Mouse (Mus musculus) intestine, embryonic 14.5 days (tissue): ENCODE results near the gene Renbp. TPM values are rescaled to one million over a fixed set of nuclear protein-coding genes. Genes with fewer than 3 reads are reported as not detected.

Source experiments
- ATAC-seq: fragments of 200-750 bp; cut with Nextera tagmentation; replicated peaks from 2 replicates; pipeline ENCODE4 v1.8.0; 2017; ENCODE audit warnings: low read depth, moderate number of reproducible peaks, moderate TSS enrichment, moderate library complexity; ENCODE audit not compliant: low FRiP score, low TSS enrichment
- DNase-seq: peaks from one replicate; pipeline ENCODE4 v3.0.0-alpha.2; 2018; ENCODE audit warnings: low spot score
- H3K27ac ChIP-seq: fragments of 300-500 bp; sonication (generic); 2 replicates; pipeline ENCODE4 v1.5.1; 2014; ENCODE audit warnings: low read depth, mild to moderate bottlenecking, control low read depth
- H3K27me3 ChIP-seq: fragments of 300-500 bp; sonication (generic); replicated peaks from 2 replicates; pipeline ENCODE4 v1.6.1; 2014; ENCODE audit warnings: low read length, control low read depth; ENCODE audit not compliant: control insufficient read depth, insufficient read depth
- H3K36me3 ChIP-seq: fragments of 300-500 bp; sonication (generic); 2 replicates; pipeline ENCODE4 v1.6.1; 2014; ENCODE audit warnings: low read length, control low read depth; ENCODE audit not compliant: control insufficient read depth, insufficient read depth
- H3K4me1 ChIP-seq: fragments of 300-500 bp; sonication (generic); replicated peaks from 2 replicates; pipeline ENCODE4 v1.6.1; 2014; ENCODE audit warnings: low read length, control low read depth, mixed read lengths; ENCODE audit not compliant: control insufficient read depth, insufficient read depth
- H3K4me2 ChIP-seq: fragments of 300-500 bp; sonication (generic); 2 replicates; pipeline ENCODE4 v1.6.1; 2014; ENCODE audit warnings: low read length
- H3K4me3 ChIP-seq: fragments of 300-500 bp; sonication (generic); 2 replicates; pipeline ENCODE4 v1.5.1; 2014; ENCODE audit warnings: low read depth, low read length, control low read depth, mixed read lengths
- H3K9ac ChIP-seq: fragments of 300-500 bp; sonication (generic); 2 replicates; pipeline ENCODE4 v1.6.1; 2014; ENCODE audit warnings: mild to moderate bottlenecking, low read length
- H3K9me3 ChIP-seq: fragments of 300-500 bp; sonication (generic); 2 replicates; pipeline ENCODE4 v1.6.1; 2016; ENCODE audit warnings: low read length, control low read depth; ENCODE audit not compliant: control insufficient read depth
- WGBS: fragments of 180-500 bp; shearing (Covaris S2); extraction: QIAGEN DNeasy Blood & Tissue Kit; methylation state at CpG from one replicate; pipeline ENCODE4 v1.1.7; 2014; 5-methylcytosine and 5-hydroxymethylcytosine counted together
- polyA plus RNA-seq: library from polyadenylated mRNA; unstranded; fragments of >200 nt; fragmentation: Nextera tagmentation; extraction: Ambion mirVana; gene quantifications from 2 replicates; pipeline ENCODE4 v1.2.1, GENCODE M21; 2014

Gene Renbp
- polyA plus RNA-seq, 1 experiment from 2014 or later = 59.3 TPM

DNA sequence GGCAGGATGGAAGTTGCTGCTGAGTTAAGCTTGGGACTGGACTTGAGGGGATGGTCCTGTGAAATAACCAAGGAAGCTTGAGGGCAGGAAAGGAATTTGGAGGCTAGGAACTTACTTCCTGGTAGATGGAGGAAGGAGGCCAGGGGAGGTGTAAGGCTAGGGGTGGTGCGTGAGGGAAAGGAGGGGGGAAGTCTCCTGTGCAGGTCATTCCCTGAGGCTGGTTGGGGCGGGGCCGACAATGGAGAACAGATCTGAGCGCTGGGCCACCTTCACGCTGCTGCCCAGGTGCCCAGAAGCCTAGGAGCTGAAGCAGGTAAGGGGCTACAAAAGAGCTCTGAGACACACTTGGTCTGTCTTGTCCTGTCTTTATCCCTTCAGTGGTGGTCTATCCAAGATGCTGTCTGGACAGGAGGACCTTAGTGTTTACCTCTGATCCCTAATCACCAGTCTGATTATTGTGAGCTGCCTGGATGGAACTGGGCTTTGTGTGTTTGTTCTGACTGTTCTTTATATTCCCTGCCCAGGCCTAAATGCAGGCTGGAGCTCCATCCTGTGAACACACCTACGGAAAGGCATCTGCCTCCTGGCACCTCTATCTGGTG lies 39.0 kb downstream of the Renbp start, which contains the start of gene Avpr2:
Avpr2 (plus strand) TSS at position 552 of the 602 bp plus-strand sequence.
- Histone ChIP-seq H3K4me1 (no peaks in the 10 kb centered on the region), H3K27me3 (no peaks in the 10 kb centered on the region), H3K36me3 (no peaks in the 10 kb centered on the region), H3K9ac (no peak within 1 kb of the TSS), H3K4me2 (no peak within 1 kb of the TSS), H3K27ac (no peak within 1 kb of the TSS), H3K4me3 (no peak within 1 kb of the TSS), H3K9me3 (no peaks in the 10 kb centered on the region)
- DNase-seq = no peak
- 77% methylated on average over 6 of the region's 6 CpGs for WGBS
- no peak for ATAC-seq

DNA sequence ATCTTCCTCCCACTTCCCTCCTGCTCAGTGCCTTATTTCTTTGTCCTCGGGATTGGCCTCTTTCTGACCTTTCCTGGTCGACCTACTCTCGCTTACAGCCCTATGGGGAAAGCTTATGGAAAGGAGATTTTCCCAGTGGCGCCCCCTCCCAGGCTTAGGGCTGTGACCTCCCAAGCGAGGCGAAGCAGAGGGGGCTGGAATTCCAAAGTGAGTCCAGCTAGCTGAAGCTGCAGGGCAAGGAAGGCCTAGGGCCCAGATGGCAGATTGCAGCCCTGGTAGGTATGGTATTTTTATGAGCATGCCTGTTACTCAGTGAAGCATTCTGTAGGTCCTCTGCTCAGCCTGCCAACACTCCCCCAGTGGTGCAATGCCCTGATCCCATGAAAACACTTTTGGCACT lies 49.2 kb downstream of the Renbp start:
- ATAC-seq (no peak), DNase-seq (no peak)
- H3K27me3 ChIP-seq = peaks cover 19% of the 10 kb centered on the region
- no peaks in the 10 kb centered on the region for H3K36me3 ChIP-seq
- no peak overlapping the region for H3K9ac ChIP-seq
- 24% methylated on average over 6 of the region's 6 CpGs for WGBS
- H3K4me1 ChIP-seq = no peaks in the 10 kb centered on the region
- H3K4me2 ChIP-seq = no peak overlapping the region
- H3K9me3 ChIP-seq = no peaks in the 10 kb centered on the region
- H3K4me3 ChIP-seq = no peak overlapping the region
- no peak overlapping the region for H3K27ac ChIP-seq

DNA sequence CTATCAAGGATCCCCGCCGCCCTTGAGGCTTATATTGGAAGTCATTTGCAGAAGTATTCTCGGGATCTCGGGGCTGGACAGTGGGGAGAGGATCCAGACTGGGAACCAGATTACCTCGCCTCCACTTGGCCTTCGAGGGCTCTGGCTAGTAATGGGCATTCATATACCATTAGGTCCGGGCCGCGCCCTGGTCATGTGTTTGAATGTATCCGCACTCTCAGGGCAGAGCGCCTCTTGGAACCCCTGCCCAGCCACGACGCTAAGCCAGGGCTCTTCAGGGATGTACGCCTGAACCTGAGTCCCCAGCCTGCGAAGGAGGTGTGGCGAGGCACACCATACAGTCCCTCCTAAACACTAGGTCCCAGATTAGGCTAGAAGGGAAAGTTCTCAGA lies 49.6 kb downstream of the Renbp start:
- ATAC-seq (no peak), DNase-seq (peak; percentile 50)
- Histone ChIP-seq H3K9me3 (no peaks in the 10 kb centered on the region), H3K9ac (no peak overlapping the region), H3K4me1 (no peaks in the 10 kb centered on the region), H3K4me3 (peak overlapping the region; percentile 34), H3K27me3 (peaks cover 19% of the 10 kb centered on the region), H3K36me3 (no peaks in the 10 kb centered on the region), H3K27ac (no peak overlapping the region), H3K4me2 (peak overlapping the region; percentile 56)
- 18% methylated on average over 16 of the region's 16 CpGs for WGBS

DNA sequence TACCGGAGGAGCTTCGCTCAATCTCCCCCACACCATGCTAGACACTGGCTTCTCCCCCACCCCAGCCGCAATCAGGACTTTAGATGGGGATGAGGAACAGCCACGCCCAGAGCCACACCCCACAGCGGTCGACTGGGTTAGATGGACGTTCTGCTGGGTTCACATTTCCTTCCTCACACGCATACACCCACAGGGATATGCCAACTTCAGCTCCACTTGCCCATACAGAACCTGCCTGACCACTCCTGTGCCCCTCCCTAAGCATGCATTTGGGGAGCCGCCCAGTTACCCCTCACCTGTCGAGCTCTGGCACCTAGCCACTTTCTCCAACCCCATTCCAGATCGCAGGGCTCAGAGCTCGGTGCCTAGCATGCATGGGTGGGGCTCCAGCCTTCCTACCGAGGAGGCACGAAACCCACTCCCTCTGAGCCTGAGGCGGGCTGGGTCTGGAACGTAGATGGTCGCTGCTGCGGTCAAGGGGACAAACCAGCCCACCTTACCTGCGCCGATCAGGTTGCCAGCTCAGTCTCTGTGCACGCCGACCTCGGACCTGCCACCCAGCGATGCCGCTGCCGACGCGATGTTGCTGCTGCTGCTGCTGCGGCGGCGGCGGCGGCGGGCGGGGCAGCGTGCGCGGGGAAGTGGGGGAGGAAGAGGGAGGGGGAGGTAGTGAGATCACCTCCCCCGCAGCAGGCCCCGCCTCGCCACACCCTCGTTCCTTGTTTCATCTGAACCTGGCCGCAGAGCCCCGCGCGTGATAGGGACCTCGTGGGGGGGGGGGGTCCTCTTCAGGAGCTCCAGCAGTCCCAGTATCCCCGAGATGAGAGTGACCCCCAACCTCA lies 50.2 kb downstream of the Renbp start:
- Histone ChIP-seq H3K27me3 (peaks cover 19% of the 10 kb centered on the region), H3K27ac (no peak overlapping the region), H3K4me1 (no peaks in the 10 kb centered on the region), H3K9ac (no peak overlapping the region), H3K4me3 (peak overlapping the region; percentile 34), H3K36me3 (no peaks in the 10 kb centered on the region), H3K9me3 (no peaks in the 10 kb centered on the region), H3K4me2 (peak overlapping the region; percentile 56)
- 13% methylated on average over 38 of the region's 48 CpGs for WGBS
- ATAC-seq = 0 out of 2 replicates have a peak, but pooled peaks have one; percentile 27
- peak; percentile 55 for DNase-seq

- no peak overlapping the region for H3K4me2 ChIP-seq
- H3K27me3 ChIP-seq = peaks cover 19% of the 10 kb centered on the region
- H3K4me1 ChIP-seq = no peaks in the 10 kb centered on the region
- no peaks in the 10 kb centered on the region for H3K9me3 ChIP-seq
- no peak overlapping the region for H3K27ac ChIP-seq
- no peak overlapping the region for H3K9ac ChIP-seq
- DNase-seq (no peak), ATAC-seq (no peak)
- WGBS = 86% methylated on average over 1 of the region's 1 CpGs
- H3K4me3 ChIP-seq = no peak overlapping the region
- H3K36me3 ChIP-seq = no peaks in the 10 kb centered on the region
These were observed 53.6 kb downstream of the Renbp start for GRCm38 (mm10) chrX:73877014-73877413.

GRCm38 (mm10) chrX:73875881-73876280 lies 54.8 kb downstream of the Renbp start:
- H3K27ac ChIP-seq = no peak overlapping the region
- no peaks in the 10 kb centered on the region for H3K4me1 ChIP-seq
- ATAC-seq = no peak
- 63% methylated on average over 2 of the region's 2 CpGs for WGBS
- no peak overlapping the region for H3K4me3 ChIP-seq
- no peak overlapping the region for H3K9ac ChIP-seq
- no peak overlapping the region for H3K4me2 ChIP-seq
- H3K36me3 ChIP-seq = no peaks in the 10 kb centered on the region
- no peak for DNase-seq
- H3K27me3 ChIP-seq = peaks cover 17% of the 10 kb centered on the region
- H3K9me3 ChIP-seq = no peaks in the 10 kb centered on the region

Other genes starting within 250 kb of the Renbp start
- 230 and 236 TPM in 2 replicates for gene Bcap31, start 214.7 kb downstream of the Renbp start, polyA plus RNA-seq
- 15.7 and 16.8 TPM in 2 replicates for gene Abcd1, start 214.3 kb downstream of the Renbp start, polyA plus RNA-seq
- gene Plxnb3, start 173.8 kb downstream of the Renbp start, polyA plus RNA-seq = 0.23 and 0.27 TPM in 2 replicates
- 1.7 and 1.8 TPM in 2 replicates for gene Srpk3, start 156.4 kb downstream of the Renbp start, polyA plus RNA-seq
- 241 and 248 TPM in 2 replicates for gene Idh3g, start 144.0 kb downstream of the Renbp start, polyA plus RNA-seq
- 229 and 263 TPM in 2 replicates for gene Ssr4, start 143.8 kb downstream of the Renbp start, polyA plus RNA-seq
- 1.1 and 1.2 TPM in 2 replicates for gene Pdzd4, start 105.9 kb downstream of the Renbp start, polyA plus RNA-seq
- 0.12 TPM in 1 of 2 replicates, not detected in the other for gene Avpr2, start 38.7 kb downstream of the Renbp start, polyA plus RNA-seq
- 15.1 and 18.0 TPM in 2 replicates for gene L1cam, start 34.7 kb downstream of the Renbp start, polyA plus RNA-seq
- gene Arhgap4, start 9.0 kb downstream of the Renbp start, polyA plus RNA-seq = 4.1 and 4.3 TPM in 2 replicates
- gene Naa10, start 8.9 kb downstream of the Renbp start, polyA plus RNA-seq = 155 and 169 TPM in 2 replicates
- gene Hcfc1, start 35.5 kb upstream of the Renbp start, polyA plus RNA-seq = 66.5 and 74.8 TPM in 2 replicates
- gene Irak1, start 93.1 kb upstream of the Renbp start, polyA plus RNA-seq = 50.8 and 55.8 TPM in 2 replicates
- not detected in 2 replicates for gene Opn1mw, start 196.6 kb upstream of the Renbp start, polyA plus RNA-seq
- 10.5 and 11.2 TPM in 2 replicates for gene Mecp2, start 204.5 kb upstream of the Renbp start, polyA plus RNA-seq
- not detected in 2 replicates for gene Tex28, start 237.0 kb upstream of the Renbp start, polyA plus RNA-seq
- 0.07 and 0.09 TPM in 2 replicates for gene Tktl1, start 246.4 kb upstream of the Renbp start, polyA plus RNA-seq